Mouse (Mus musculus) kidney, embryonic 14.5 days (tissue): ENCODE measurements around the gene Acot7. TPM values are rescaled to one million over a fixed set of nuclear protein-coding genes. Genes with fewer than 3 reads are reported as not detected.

Experiments used
- ATAC-seq: fragments of 200-750 bp; cut with Nextera tagmentation; 2 replicates; pipeline ENCODE4 v1.8.0; 2017; ENCODE audit warnings: moderate number of reproducible peaks, mild to moderate bottlenecking, moderate TSS enrichment, moderate library complexity; ENCODE audit not compliant: low FRiP score, low TSS enrichment
- H3K27ac ChIP-seq: fragments of 300-500 bp; sonication (generic); 2 replicates; pipeline ENCODE4 v1.5.1; 2014; ENCODE audit warnings: low read depth, mild to moderate bottlenecking, low read length, moderate library complexity, mixed read lengths
- H3K27me3 ChIP-seq: fragments of 300-500 bp; sonication (generic); 2 replicates; pipeline ENCODE4 v1.6.1; 2014; ENCODE audit warnings: mild to moderate bottlenecking, low read length; ENCODE audit not compliant: control insufficient read depth, insufficient read depth
- H3K36me3 ChIP-seq: fragments of 300-500 bp; sonication (generic); 2 replicates; pipeline ENCODE4 v1.6.1; 2014; ENCODE audit warnings: low read length, mixed read lengths; ENCODE audit not compliant: control insufficient read depth, insufficient read depth
- H3K4me1 ChIP-seq: fragments of 300-500 bp; sonication (generic); 2 replicates; pipeline ENCODE4 v1.6.1; 2014; ENCODE audit warnings: low read length, mixed read lengths; ENCODE audit not compliant: control insufficient read depth, insufficient read depth
- H3K4me2 ChIP-seq: fragments of 300-500 bp; sonication (generic); replicated peaks from 2 replicates; pipeline ENCODE4 v1.6.1; 2014; ENCODE audit warnings: low read depth, mild to moderate bottlenecking, low read length
- H3K4me3 ChIP-seq: fragments of 300-500 bp; sonication (generic); 2 replicates; pipeline ENCODE4 v1.5.1; 2014; ENCODE audit warnings: mild to moderate bottlenecking, low read length
- H3K9ac ChIP-seq: fragments of 300-500 bp; sonication (generic); 2 replicates; pipeline ENCODE4 v1.6.1; 2014; ENCODE audit warnings: low read depth, mild to moderate bottlenecking, low read length, moderate library complexity
- H3K9me3 ChIP-seq: fragments of 300-500 bp; sonication (generic); 2 replicates; pipeline ENCODE4 v1.6.1; 2016; ENCODE audit warnings: low read length; ENCODE audit not compliant: control insufficient read depth
- WGBS: fragments of 180-500 bp; shearing (Covaris S2); extraction: QIAGEN DNeasy Blood & Tissue Kit; methylation state at CpG from one replicate; pipeline ENCODE4 v1.1.7; 2014; 5-methylcytosine and 5-hydroxymethylcytosine counted together
- polyA plus RNA-seq: library from polyadenylated mRNA; unstranded; fragments of >200 nt; fragmentation: Nextera tagmentation; extraction: Ambion mirVana; gene quantifications from 2 replicates; pipeline ENCODE4 v1.2.1, GENCODE M21; 2014

The Acot7 gene
- polyA plus RNA-seq, 1 experiment from 2014 or later: 64.4 TPM

GRCm38 (mm10) chr4:152202905-152203304 is 25.0 kb downstream of the Acot7 start:
- no peak overlapping the region for H3K4me3 ChIP-seq
- no peaks in the 10 kb centered on the region for H3K27me3 ChIP-seq
- no peaks in the 10 kb centered on the region for H3K9me3 ChIP-seq
- H3K9ac ChIP-seq: no peak overlapping the region
- H3K4me1 ChIP-seq: peaks cover 22% of the 10 kb centered on the region
- no peak overlapping the region for H3K4me2 ChIP-seq
- peak; percentile 36; the same call in 1 of the 2 replicates for ATAC-seq
- no peaks in the 10 kb centered on the region for H3K36me3 ChIP-seq
- peak overlapping the region; percentile 74; the same call in 1 of the 2 replicates for H3K27ac ChIP-seq
- WGBS: 55% methylated on average over 3 of the region's 3 CpGs

- Histone ChIP-seq H3K9me3 (no peaks in the 10 kb centered on the region), H3K4me2 (no peak overlapping the region), H3K4me1 (peaks cover 22% of the 10 kb centered on the region), H3K27ac (no peak overlapping the region), H3K4me3 (no peak overlapping the region), H3K9ac (no peak overlapping the region), H3K27me3 (no peaks in the 10 kb centered on the region), H3K36me3 (no peaks in the 10 kb centered on the region)
- 88% methylated on average over 6 of the region's 6 CpGs for WGBS
- no peak for ATAC-seq
Observed at GRCm38 (mm10) chr4:152204663-152205062, 26.7 kb downstream of the Acot7 start.

GRCm38 (mm10) chr4:152206199-152206598 is 28.3 kb downstream of the Acot7 start:
- peaks cover 19% of the 10 kb centered on the region for H3K4me1 ChIP-seq
- H3K27me3 ChIP-seq: no peaks in the 10 kb centered on the region
- no peak overlapping the region for H3K4me2 ChIP-seq
- H3K9me3 ChIP-seq: no peaks in the 10 kb centered on the region
- no peak overlapping the region for H3K27ac ChIP-seq
- ATAC-seq: no peak
- 37% methylated on average over 6 of the region's 6 CpGs for WGBS
- H3K36me3 ChIP-seq: no peaks in the 10 kb centered on the region
- no peak overlapping the region; the same call in 1 of the 2 replicates for H3K9ac ChIP-seq
- H3K4me3 ChIP-seq: no peak overlapping the region

- Histone ChIP-seq H3K27me3 (no peaks in the 10 kb centered on the region), H3K36me3 (no peaks in the 10 kb centered on the region), H3K9ac (no peak overlapping the region), H3K9me3 (no peaks in the 10 kb centered on the region), H3K4me1 (peaks cover 4% of the 10 kb centered on the region; the same call in 1 of the 2 replicates), H3K27ac (no peak overlapping the region; the same call in 1 of the 2 replicates), H3K4me3 (no peak overlapping the region), H3K4me2 (no peak overlapping the region)
- 30% methylated on average over 4 of the region's 4 CpGs for WGBS
- no peak for ATAC-seq
Observed at GRCm38 (mm10) chr4:152209623-152210022, 31.7 kb downstream of the Acot7 start.

GRCm38 (mm10) chr4:152212091-152212505 is 34.2 kb downstream of the Acot7 start:
- Histone ChIP-seq H3K27me3 (no peaks in the 10 kb centered on the region), H3K9ac (no peak overlapping the region), H3K27ac (no peak overlapping the region), H3K4me1 (peaks cover 4% of the 10 kb centered on the region; the same call in 1 of the 2 replicates), H3K36me3 (no peaks in the 10 kb centered on the region), H3K4me3 (no peak overlapping the region), H3K4me2 (no peak overlapping the region), H3K9me3 (no peaks in the 10 kb centered on the region)
- ATAC-seq: peak; percentile 65; the same call in 1 of the 2 replicates
- WGBS: 69% methylated on average over 6 of the region's 6 CpGs

- no peak overlapping the region for H3K4me3 ChIP-seq
- ATAC-seq: 0 out of 2 replicates have a peak, but pooled peaks have one; percentile 43
- no peaks in the 10 kb centered on the region for H3K9me3 ChIP-seq
- no peak overlapping the region for H3K9ac ChIP-seq
- H3K27ac ChIP-seq: no peak overlapping the region
- WGBS: 43% methylated on average over 5 of the region's 5 CpGs
- H3K4me1 ChIP-seq: peaks cover 4% of the 10 kb centered on the region; the same call in 1 of the 2 replicates
- no peaks in the 10 kb centered on the region for H3K36me3 ChIP-seq
- no peaks in the 10 kb centered on the region for H3K27me3 ChIP-seq
- no peak overlapping the region for H3K4me2 ChIP-seq
Observed at GRCm38 (mm10) chr4:152212531-152212930, 34.6 kb downstream of the Acot7 start.

GRCm38 (mm10) chr4:152212974-152213373 is 35.0 kb downstream of the Acot7 start:
- WGBS: 63% methylated on average over 11 of the region's 11 CpGs
- H3K27ac ChIP-seq: no peak overlapping the region
- no peak overlapping the region for H3K9ac ChIP-seq
- H3K4me3 ChIP-seq: no peak overlapping the region
- ATAC-seq: no peak
- H3K27me3 ChIP-seq: no peaks in the 10 kb centered on the region
- H3K4me1 ChIP-seq: peaks cover 4% of the 10 kb centered on the region; the same call in 1 of the 2 replicates
- no peaks in the 10 kb centered on the region for H3K9me3 ChIP-seq
- H3K4me2 ChIP-seq: no peak overlapping the region
- H3K36me3 ChIP-seq: no peaks in the 10 kb centered on the region

- ATAC-seq: peak; percentile 34; the same call in 1 of the 2 replicates
- WGBS: 39% methylated on average over 6 of the region's 6 CpGs
- no peak overlapping the region for H3K9ac ChIP-seq
- H3K27ac ChIP-seq: no peak overlapping the region
- no peaks in the 10 kb centered on the region for H3K36me3 ChIP-seq
- peaks cover 4% of the 10 kb centered on the region; the same call in 1 of the 2 replicates for H3K4me1 ChIP-seq
- no peaks in the 10 kb centered on the region for H3K27me3 ChIP-seq
- H3K4me2 ChIP-seq: no peak overlapping the region
- no peak overlapping the region for H3K4me3 ChIP-seq
- H3K9me3 ChIP-seq: no peaks in the 10 kb centered on the region
Observed at GRCm38 (mm10) chr4:152213760-152214480, 36.0 kb downstream of the Acot7 start.

GRCm38 (mm10) chr4:152214871-152215415 is 37.0 kb downstream of the Acot7 start:
- Histone ChIP-seq H3K4me2 (no peak overlapping the region), H3K9me3 (no peaks in the 10 kb centered on the region), H3K4me3 (no peak overlapping the region), H3K27me3 (no peaks in the 10 kb centered on the region), H3K27ac (no peak overlapping the region), H3K9ac (no peak overlapping the region), H3K4me1 (peaks cover 4% of the 10 kb centered on the region; the same call in 1 of the 2 replicates), H3K36me3 (no peaks in the 10 kb centered on the region)
- WGBS: 74% methylated on average over 8 of the region's 8 CpGs
- 0 out of 2 replicates have a peak, but pooled peaks have one; percentile 26 for ATAC-seq
